Mouse (Mus musculus): ENCODE measurements around the gene Prkce.

DNA sequence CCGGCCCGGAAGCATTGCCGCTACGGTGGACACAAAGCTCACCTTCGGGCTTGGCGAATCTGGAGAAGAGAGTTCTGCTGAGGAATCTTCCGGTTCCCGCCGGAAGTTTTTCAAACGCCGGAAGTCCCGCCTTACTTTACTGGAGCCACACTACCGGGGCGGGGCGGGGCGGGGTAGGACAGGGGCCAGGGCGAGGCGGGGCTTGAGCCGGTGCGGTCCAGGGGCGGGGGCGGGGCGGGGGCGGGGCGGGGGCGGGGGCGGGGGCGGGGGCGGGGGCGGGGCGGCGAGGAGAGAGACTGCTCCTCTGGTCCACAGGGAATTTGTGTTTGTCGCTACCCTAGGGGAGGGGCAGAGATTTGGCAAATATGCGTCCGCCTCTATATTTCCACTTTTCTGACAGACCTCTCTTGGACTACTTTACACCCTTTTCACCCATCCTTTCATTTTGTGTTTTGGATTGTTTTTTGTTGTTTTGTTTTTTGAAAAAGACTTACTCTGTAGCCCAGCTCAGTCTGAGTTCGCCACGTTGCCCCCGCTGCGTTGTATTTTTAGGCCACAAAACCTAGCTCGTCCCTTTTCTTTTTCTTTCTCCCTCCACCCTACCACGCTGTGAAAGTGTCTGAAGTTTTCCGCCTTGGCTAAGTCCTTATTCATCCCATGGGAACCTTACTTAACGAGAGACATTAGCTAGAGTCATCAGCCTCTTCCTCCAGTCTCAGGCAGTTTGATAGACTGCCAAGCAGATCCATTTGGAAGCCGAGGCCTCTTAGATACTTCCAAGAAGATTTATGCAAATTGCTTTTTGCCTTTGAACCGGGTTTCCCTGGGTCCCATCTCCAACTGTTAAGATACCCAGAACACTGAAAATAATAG is 22.3 kb upstream of the Prkce start, which contains the start of gene Srbd1:
- peak; percentile 13; the same call in 1 of the 2 replicates for TF ChIP-seq POLR2A (IDR thresholded peaks at IDR 0.05; ENCODE audit: borderline replicate concordance, control insufficient read depth, low read depth, low read length)
- no peak for TF ChIP-seq CTCF (IDR thresholded peaks at IDR 0.05; ENCODE audit: control insufficient read depth, insufficient read depth, low read length)

Data from bone marrow, adult 2 months (tissue).